Mouse (Mus musculus) spleen, adult 2 months (tissue): ENCODE measurements at regions not wholly inside any gene's neighbourhood (a gene's known extent, or its start where the extent isn't known, plus 50 kb on each side); places are given as distances from the start of the nearest gene placed in this dataset.

Experiments
- DNase-seq, 2 experiments: peaks; one replicate each; pipeline versions ENCODE4 v3.0.0 to v3.0.0-alpha.2; 2012 to 2021; ENCODE audit warnings: low spot score in 2 of 2, low read depth in 1 of 2
- H3K27ac ChIP-seq: fragments of 200-500 bp; 2 replicates; pipeline ENCODE4 v1.5.1; 2012; ENCODE audit warnings: low read length, inconsistent platforms; ENCODE audit not compliant: insufficient read depth
- H3K27me3 ChIP-seq: fragments of 200-500 bp; 2 replicates; pipeline ENCODE4 v1.6.1; 2012; ENCODE audit warnings: mild to moderate bottlenecking, moderate library complexity, low read length, inconsistent platforms; ENCODE audit not compliant: control insufficient read depth, insufficient read depth
- H3K36me3 ChIP-seq: fragments of 200-500 bp; 2 replicates; pipeline ENCODE4 v1.6.1; 2012; ENCODE audit warnings: mild to moderate bottlenecking, low read length, inconsistent platforms; ENCODE audit not compliant: control insufficient read depth, insufficient read depth
- H3K4me1 ChIP-seq: fragments of 200-500 bp; 2 replicates; pipeline ENCODE4 v1.6.1; 2011; ENCODE audit warnings: inconsistent platforms; ENCODE audit not compliant: control insufficient read depth, insufficient read depth, insufficient read length
- H3K4me3 ChIP-seq: fragments of 200-500 bp; 2 replicates; pipeline ENCODE4 v1.5.1; 2011; ENCODE audit warnings: mild to moderate bottlenecking, inconsistent platforms; ENCODE audit not compliant: insufficient read depth, insufficient read length; ENCODE audit errors: extremely low read depth
- CTCF ChIP-seq: fragments of 200-500 bp; IDR thresholded peaks from 2 replicates; pipeline ENCODE4 v1.5.1; 2011; ENCODE audit warnings: mild to moderate bottlenecking, inconsistent platforms; ENCODE audit not compliant: insufficient read depth, insufficient read length, insufficient replicate concordance; ENCODE audit errors: extremely low read depth
- POLR2A ChIP-seq: fragments of 200-500 bp; IDR thresholded peaks from 2 replicates; pipeline ENCODE4 v1.6.1; 2011; ENCODE audit warnings: low read depth, low read length, inconsistent platforms
- WGBS: fragments of 180-500 bp; shearing (Covaris S2); methylation state at CpG from one replicate; pipeline ENCODE4 v1.1.7; 2018; 5-methylcytosine and 5-hydroxymethylcytosine counted together

DNA sequence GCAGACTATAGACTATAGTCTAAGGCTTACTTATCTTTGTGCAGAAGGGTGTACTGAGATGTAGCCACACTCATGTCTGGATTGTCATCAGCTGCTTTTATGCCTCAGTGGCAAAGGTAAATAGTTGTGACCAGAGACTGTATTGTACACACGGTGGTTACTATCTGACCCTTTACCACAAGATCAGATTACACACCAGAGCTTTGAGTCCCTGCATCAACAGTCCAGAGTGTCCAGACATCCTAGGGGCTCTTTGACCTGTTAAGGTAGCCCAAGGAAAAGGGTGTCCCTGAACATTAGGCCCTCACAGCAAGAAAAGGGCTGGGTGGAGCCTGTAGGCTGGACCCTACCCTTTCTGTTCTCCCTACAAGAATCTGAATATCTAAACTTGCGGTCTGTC is 436.4 kb downstream of the Fut8 start:
- H3K27ac ChIP-seq: no peak overlapping the region
- no peaks in the 10 kb centered on the region for H3K27me3 ChIP-seq
- H3K36me3 ChIP-seq: no peaks in the 10 kb centered on the region
- H3K4me1 ChIP-seq: no peaks in the 10 kb centered on the region
- DNase-seq: no peak
- TF ChIP-seq CTCF: no peak
- TF ChIP-seq POLR2A: no peak
- no peak overlapping the region for H3K4me3 ChIP-seq
- WGBS: 92% methylated on average over 2 of the region's 2 CpGs

DNA sequence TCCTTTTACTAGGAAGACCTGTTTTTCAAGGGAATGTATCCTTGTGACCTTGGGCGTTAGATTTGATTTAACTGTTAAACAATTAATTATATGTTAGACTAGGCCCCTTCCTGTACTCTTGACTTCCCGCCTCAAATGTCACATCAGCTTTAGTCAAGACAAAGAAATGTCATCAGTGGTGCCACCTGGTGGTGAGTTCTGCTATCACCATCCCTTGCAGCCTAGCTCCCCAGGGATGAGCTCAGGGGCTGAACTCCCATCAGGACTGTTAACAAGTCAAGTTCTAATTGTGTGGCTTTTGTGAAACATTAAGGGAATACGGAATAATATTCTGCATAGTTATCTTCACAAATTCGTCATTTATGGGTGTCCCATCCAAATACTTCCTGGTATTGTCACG is 436.8 kb downstream of the Fut8 start:
- no peak overlapping the region for H3K27ac ChIP-seq
- 73% methylated on average over 5 of the region's 5 CpGs for WGBS
- H3K27me3 ChIP-seq: no peaks in the 10 kb centered on the region
- no peak overlapping the region for H3K4me3 ChIP-seq
- peak; percentile 57; the same call in 1 of the 2 replicates for TF ChIP-seq CTCF
- no peak for TF ChIP-seq POLR2A
- H3K4me1 ChIP-seq: no peaks in the 10 kb centered on the region
- DNase-seq: peak; percentile 28 to 50
- no peaks in the 10 kb centered on the region for H3K36me3 ChIP-seq

DNA sequence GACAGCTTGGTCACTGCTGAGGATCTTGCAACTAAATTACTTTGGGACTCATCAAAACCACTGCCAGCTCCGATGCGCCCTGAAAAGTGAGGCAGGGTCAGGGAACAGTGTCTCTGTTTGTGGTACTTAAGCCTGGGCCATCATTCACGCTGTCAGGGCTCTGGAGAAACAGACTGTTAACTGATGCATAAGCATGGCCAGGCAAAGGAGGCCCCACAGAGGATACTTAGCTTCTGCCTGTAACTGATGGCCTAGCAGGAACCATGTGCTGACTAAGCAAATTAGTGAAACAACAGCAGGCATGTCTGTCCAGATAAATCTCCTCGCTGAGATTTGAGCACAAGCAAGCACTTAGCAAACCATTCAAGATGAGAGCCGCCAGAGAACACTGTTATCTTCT is 440.1 kb downstream of the Fut8 start:
- Histone ChIP-seq H3K27ac (no peak overlapping the region), H3K36me3 (no peaks in the 10 kb centered on the region), H3K27me3 (no peaks in the 10 kb centered on the region), H3K4me3 (no peak overlapping the region), H3K4me1 (no peaks in the 10 kb centered on the region)
- no peak for DNase-seq
- WGBS: 87% methylated on average over 5 of the region's 5 CpGs
- TF ChIP-seq CTCF (no peak), POLR2A (no peak)

GRCm38 (mm10) chr12:77694101-77694500 is 456.2 kb downstream of the Fut8 start:
- Histone ChIP-seq H3K4me3 (no peak overlapping the region), H3K27ac (no peak overlapping the region), H3K27me3 (no peaks in the 10 kb centered on the region), H3K36me3 (no peaks in the 10 kb centered on the region), H3K4me1 (no peaks in the 10 kb centered on the region)
- 71% methylated on average over 6 of the region's 6 CpGs for WGBS
- TF ChIP-seq POLR2A (no peak), CTCF (no peak)
- DNase-seq: no peak

GRCm38 (mm10) chr12:77696039-77696631 is 458.2 kb downstream of the Fut8 start:
- H3K27me3 ChIP-seq: no peaks in the 10 kb centered on the region
- 90% methylated on average over 8 of the region's 8 CpGs for WGBS
- no peak for DNase-seq
- H3K4me1 ChIP-seq: no peaks in the 10 kb centered on the region
- no peak overlapping the region for H3K27ac ChIP-seq
- no peak overlapping the region for H3K4me3 ChIP-seq
- TF ChIP-seq CTCF (no peak), POLR2A (no peak)
- H3K36me3 ChIP-seq: no peaks in the 10 kb centered on the region

GRCm38 (mm10) chr12:77696662-77697061 is 458.7 kb downstream of the Fut8 start:
- no peak for DNase-seq
- no peaks in the 10 kb centered on the region for H3K36me3 ChIP-seq
- no peak overlapping the region for H3K27ac ChIP-seq
- no peak overlapping the region for H3K4me3 ChIP-seq
- TF ChIP-seq CTCF (no peak), POLR2A (no peak)
- H3K4me1 ChIP-seq: no peaks in the 10 kb centered on the region
- H3K27me3 ChIP-seq: no peaks in the 10 kb centered on the region
- 94% methylated on average over 4 of the region's 4 CpGs for WGBS

DNA sequence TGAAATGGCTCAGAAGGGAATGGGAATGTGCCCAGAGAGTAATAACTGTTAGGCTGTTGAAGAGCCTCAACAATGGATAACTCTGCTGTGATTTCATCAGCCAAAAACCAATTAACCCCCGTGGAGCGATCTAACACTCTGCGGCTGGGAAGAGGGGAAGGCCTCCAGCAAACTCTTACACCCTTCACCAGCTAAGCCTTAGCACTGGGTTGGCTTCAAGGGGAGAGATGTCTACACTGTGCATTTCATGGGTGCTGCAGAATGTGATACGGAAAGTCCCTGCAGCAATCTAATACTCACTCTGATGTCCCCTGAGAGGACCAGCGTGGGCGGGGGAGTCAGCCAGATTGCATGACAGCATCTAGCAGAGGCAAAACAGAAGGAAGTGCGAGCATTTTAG is 460.2 kb downstream of the Fut8 start:
- TF ChIP-seq CTCF (no peak), POLR2A (no peak)
- 76% methylated on average over 7 of the region's 7 CpGs for WGBS
- DNase-seq: peak in 1 of 2 experiments; percentile 25
- H3K4me3 ChIP-seq: no peak overlapping the region
- no peak overlapping the region for H3K27ac ChIP-seq
- H3K36me3 ChIP-seq: no peaks in the 10 kb centered on the region
- no peaks in the 10 kb centered on the region for H3K27me3 ChIP-seq
- H3K4me1 ChIP-seq: no peaks in the 10 kb centered on the region
